Mouse (Mus musculus): ENCODE data around the gene Gsto1.

DNA sequence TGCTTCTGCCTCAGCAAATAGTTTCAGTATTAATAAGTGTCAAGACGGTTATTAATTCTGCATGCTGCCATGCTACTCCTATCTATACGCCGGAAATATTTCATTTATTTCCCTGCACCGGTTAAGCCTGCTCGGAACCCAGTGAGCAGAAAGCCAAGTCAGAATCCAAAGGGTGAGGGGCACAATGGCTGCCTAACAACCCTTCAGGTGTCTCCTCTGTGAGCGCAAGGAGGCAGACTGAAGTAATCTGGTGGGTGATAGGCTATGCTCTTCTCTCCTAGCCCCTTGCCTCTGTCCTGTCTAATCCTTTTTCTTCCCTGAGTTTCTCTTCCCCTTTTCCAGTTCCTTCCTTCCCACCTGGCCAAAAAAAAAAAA lies 17.3 kb upstream of the Gsto1 start:
- no peak for TF ChIP-seq CTCF (IDR thresholded peaks at IDR 0.05; ENCODE audit: low read depth, low read length)
- no peak for TF ChIP-seq POLR2A (IDR thresholded peaks at IDR 0.05; ENCODE audit: insufficient read depth, low read length)

All from ES-Bruce4 (cell line).